Mouse (Mus musculus) intestine, embryonic 16.5 days (tissue): Measurements from ENCODE around the gene Zfp609. TPM values are rescaled to one million over a fixed set of nuclear protein-coding genes. Genes with fewer than 3 reads are reported as not detected.
"Not testable (repeated sequence)": the region's sequence is repeated elsewhere in the genome, so short reads cannot be mapped to it uniquely, and the experiment has no call there.

ENCODE experiments used
- ATAC-seq: fragments of 200-750 bp; cut with Nextera tagmentation; 2 replicates; pipeline ENCODE4 v1.8.0; 2017; ENCODE audit warnings: moderate TSS enrichment, moderate library complexity
- H3K27ac ChIP-seq: fragments of 300-500 bp; sonication (generic); 2 replicates; pipeline ENCODE4 v1.5.1; 2014; ENCODE audit warnings: mild to moderate bottlenecking, low read length
- H3K27me3 ChIP-seq: fragments of 300-500 bp; sonication (generic); replicated peaks from 2 replicates; pipeline ENCODE4 v1.6.1; 2014; ENCODE audit warnings: low read length, control low read depth, mixed read lengths; ENCODE audit not compliant: control insufficient read depth, insufficient read depth
- H3K36me3 ChIP-seq: fragments of 300-500 bp; sonication (generic); 2 replicates; pipeline ENCODE4 v1.6.1; 2014; ENCODE audit warnings: low read length, control low read depth; ENCODE audit not compliant: control insufficient read depth, insufficient read depth
- H3K4me1 ChIP-seq: fragments of 300-500 bp; sonication (generic); 2 replicates; pipeline ENCODE4 v1.6.1; 2014; ENCODE audit warnings: low read length, control low read depth, mixed read lengths; ENCODE audit not compliant: control insufficient read depth, insufficient read depth
- H3K4me2 ChIP-seq: fragments of 300-500 bp; sonication (generic); 2 replicates; pipeline ENCODE4 v1.6.1; 2014; ENCODE audit warnings: low read depth, low read length, control low read depth
- H3K4me3 ChIP-seq: fragments of 300-500 bp; sonication (generic); 2 replicates; pipeline ENCODE4 v1.5.1; 2014; ENCODE audit warnings: mild to moderate bottlenecking, low read length
- H3K9ac ChIP-seq: fragments of 300-500 bp; sonication (generic); 2 replicates; pipeline ENCODE4 v1.6.1; 2014; ENCODE audit warnings: low read depth, low read length
- H3K9me3 ChIP-seq: fragments of 300-500 bp; sonication (generic); 2 replicates; pipeline ENCODE4 v1.6.1; 2016; ENCODE audit warnings: low read length, control low read depth; ENCODE audit not compliant: control insufficient read depth
- WGBS: fragments of 180-500 bp; shearing (Covaris S2); extraction: QIAGEN DNeasy Blood & Tissue Kit; methylation state at CpG from one replicate; pipeline ENCODE4 v1.1.7; 2014; 5-methylcytosine and 5-hydroxymethylcytosine counted together
- polyA plus RNA-seq: library from polyadenylated mRNA; unstranded; fragments of >200 nt; fragmentation: Nextera tagmentation; extraction: Ambion mirVana; gene quantifications from 2 replicates; pipeline ENCODE4 v1.2.1, GENCODE M21; 2015

The Zfp609 gene
- polyA plus RNA-seq, 1 experiment from 2014 or later, result 4.2 TPM

DNA sequence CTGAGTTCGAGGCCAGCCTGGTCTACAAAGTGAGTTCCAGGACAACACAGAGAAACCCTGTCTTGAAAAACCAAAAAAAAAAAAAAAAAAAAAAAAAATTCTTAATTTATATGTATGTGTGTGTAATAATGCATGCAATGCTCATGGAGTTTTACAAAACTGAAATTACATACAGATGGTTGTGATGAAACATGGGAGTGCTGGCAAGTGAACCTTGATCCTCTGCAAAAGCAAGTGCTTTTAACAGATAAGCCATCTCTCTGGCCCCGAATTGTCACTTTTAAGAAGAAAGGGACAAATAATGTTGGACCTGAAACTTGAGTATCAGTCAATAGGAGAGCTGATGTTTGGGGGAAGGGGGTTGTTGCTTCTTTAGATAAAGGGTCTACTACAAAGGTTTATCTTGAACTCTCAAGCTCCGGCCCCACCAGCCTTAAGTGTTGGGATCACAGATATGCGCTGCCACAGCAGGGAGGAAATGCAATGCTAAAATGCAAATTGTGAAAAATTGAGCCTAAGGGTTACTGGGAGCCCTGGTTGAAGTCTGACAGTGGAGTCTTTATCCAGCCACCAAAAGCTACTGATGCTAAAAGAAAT is 41.5 kb downstream of the Zfp609 start:
- H3K4me3 ChIP-seq, result no peak overlapping the region
- peak overlapping the region; percentile 73 for H3K27ac ChIP-seq
- peaks cover 11% of the 10 kb centered on the region for H3K4me1 ChIP-seq
- H3K27me3 ChIP-seq, result no peaks in the 10 kb centered on the region
- H3K36me3 ChIP-seq, result no peaks in the 10 kb centered on the region
- peak; percentile 47; the same call in 1 of the 2 replicates for ATAC-seq
- H3K9ac ChIP-seq, result no peak overlapping the region
- H3K9me3 ChIP-seq, result no peaks in the 10 kb centered on the region
- 70% methylated on average over 4 of the region's 4 CpGs for WGBS
- H3K4me2 ChIP-seq, result 0 out of 2 replicates have a peak overlapping the region, but pooled peaks have one; percentile 19

DNA sequence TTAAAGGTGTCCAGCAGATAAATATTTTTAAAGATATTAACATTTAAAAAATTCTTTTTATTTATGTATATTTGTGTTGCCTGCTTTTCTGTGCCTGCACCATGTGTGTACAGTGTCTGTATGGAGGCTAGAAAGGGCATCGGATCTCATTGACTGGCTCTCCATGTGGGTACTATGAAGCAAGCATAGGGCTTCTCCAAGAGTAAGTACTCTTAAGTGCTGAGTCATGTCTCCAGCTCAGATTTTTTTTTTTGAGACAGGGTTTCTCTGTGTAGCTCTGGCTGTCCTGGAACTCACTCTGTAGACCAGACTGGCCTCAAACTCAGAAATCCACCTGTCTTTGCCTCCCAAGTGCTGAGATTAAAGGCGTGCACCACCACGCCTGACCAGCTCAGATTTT is 47.7 kb downstream of the Zfp609 start:
- not testable (repeated sequence) for H3K36me3 ChIP-seq, ATAC-seq, H3K4me3 ChIP-seq, H3K27me3 ChIP-seq, H3K27ac ChIP-seq, H3K9me3 ChIP-seq, H3K9ac ChIP-seq, H3K4me2 ChIP-seq
- WGBS, result 93% methylated on average over 3 of the region's 3 CpGs
- H3K4me1 ChIP-seq, result peaks cover 15% of the 10 kb centered on the region

DNA sequence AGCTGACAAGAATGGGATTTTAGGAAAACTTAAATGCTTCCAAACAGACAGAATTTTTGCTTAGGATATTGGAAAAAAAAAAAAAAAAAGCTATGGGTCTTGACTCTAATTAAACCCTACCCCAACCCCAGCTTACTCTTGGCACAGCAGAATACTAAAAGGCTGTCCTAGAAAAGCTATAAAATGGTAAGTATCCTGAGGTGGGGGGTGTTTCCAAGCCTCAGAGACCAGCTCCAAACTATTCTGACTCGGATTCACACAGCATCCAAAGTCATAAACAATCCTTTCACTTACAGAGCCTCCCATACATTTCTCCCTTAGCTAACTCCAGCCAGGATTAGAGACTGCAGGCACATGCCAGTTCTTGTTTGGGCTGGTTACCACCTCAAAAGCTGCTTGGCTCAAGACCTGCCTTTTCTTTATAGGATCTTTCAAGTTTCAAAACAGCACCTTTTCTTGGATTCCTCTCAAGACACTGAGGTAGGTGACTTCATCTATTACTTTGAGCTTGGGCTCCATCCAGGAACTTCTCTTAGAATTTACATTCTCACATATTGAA is 50.4 kb downstream of the Zfp609 start:
- 0 out of 2 replicates have a peak overlapping the region, but pooled peaks have one; percentile 1 for H3K27ac ChIP-seq
- no peak for ATAC-seq
- no peak overlapping the region for H3K9ac ChIP-seq
- H3K4me2 ChIP-seq, result no peak overlapping the region
- H3K36me3 ChIP-seq, result no peaks in the 10 kb centered on the region
- no peaks in the 10 kb centered on the region for H3K27me3 ChIP-seq
- H3K4me3 ChIP-seq, result no peak overlapping the region
- H3K9me3 ChIP-seq, result no peaks in the 10 kb centered on the region
- WGBS, result 0% methylated on average over 1 of the region's 1 CpGs
- H3K4me1 ChIP-seq, result peaks cover 15% of the 10 kb centered on the region

DNA sequence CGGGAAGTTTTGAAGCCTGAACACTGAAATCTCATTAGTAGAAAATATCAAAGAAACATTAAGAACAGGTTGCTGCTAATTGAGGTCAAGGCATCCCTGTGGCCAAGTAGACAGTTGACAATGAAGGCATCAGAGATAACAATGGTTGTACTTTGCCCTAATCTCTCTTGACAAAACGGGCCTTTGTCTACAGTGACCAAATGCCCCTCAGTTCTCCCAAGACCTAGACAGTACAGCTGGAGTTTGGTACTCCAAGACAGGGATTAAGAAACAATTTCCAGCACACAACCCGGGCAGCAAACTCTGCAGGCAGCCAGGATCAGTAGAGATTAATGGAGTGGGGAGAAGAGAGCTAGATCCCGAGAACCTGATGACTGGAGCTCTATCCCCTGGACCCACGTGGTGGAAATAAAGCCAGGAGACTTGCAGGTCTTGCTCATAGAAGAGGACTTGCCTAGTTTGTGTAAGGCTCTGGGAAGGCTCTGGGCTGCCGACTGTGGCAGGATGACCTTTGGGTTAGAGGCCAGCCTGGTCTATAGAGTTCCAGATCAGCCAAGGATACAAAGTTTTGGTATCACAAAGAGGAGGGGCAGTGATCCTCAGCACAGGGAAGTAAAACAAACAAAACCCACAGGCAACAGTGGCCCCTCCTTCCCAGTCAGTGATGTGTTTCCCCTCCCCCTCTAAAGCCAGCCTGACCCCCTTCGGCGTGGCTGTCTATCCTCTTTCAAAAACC is 51.1 kb downstream of the Zfp609 start:
- no peak overlapping the region for H3K4me3 ChIP-seq
- peaks cover 17% of the 10 kb centered on the region for H3K4me1 ChIP-seq
- no peaks in the 10 kb centered on the region for H3K27me3 ChIP-seq
- H3K9me3 ChIP-seq, result no peaks in the 10 kb centered on the region
- peak overlapping the region; percentile 30 for H3K27ac ChIP-seq
- no peaks in the 10 kb centered on the region for H3K36me3 ChIP-seq
- ATAC-seq, result peak; percentile 73
- H3K4me2 ChIP-seq, result no peak overlapping the region
- H3K9ac ChIP-seq, result no peak overlapping the region
- WGBS, result 21% methylated on average over 8 of the region's 8 CpGs

DNA sequence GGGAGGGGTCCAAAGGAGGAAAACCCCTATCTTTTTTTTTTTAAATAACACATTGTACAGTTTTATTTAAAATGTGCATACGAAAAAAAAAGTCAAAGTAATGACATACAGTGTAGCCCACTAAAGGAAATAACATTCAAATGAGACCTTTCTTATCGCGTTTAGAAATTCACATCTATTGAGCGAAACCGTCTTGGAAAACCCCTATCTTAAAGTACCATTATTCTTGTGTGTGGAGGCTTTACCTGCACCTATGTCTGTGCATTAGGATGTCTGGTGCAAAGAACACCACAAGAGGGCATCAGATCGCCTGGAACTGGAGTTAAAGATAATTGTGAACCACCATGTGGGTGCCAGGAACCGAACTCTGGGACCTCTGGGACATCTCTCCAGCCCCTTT is 53.6 kb downstream of the Zfp609 start:
- ATAC-seq, result no peak
- 97% methylated on average over 7 of the region's 7 CpGs for WGBS
- no peak overlapping the region for H3K9ac ChIP-seq
- H3K4me1 ChIP-seq, result peaks cover 17% of the 10 kb centered on the region
- no peak overlapping the region for H3K27ac ChIP-seq
- H3K27me3 ChIP-seq, result no peaks in the 10 kb centered on the region
- no peaks in the 10 kb centered on the region for H3K36me3 ChIP-seq
- H3K9me3 ChIP-seq, result no peaks in the 10 kb centered on the region
- H3K4me2 ChIP-seq, result no peak overlapping the region
- no peak overlapping the region for H3K4me3 ChIP-seq

DNA sequence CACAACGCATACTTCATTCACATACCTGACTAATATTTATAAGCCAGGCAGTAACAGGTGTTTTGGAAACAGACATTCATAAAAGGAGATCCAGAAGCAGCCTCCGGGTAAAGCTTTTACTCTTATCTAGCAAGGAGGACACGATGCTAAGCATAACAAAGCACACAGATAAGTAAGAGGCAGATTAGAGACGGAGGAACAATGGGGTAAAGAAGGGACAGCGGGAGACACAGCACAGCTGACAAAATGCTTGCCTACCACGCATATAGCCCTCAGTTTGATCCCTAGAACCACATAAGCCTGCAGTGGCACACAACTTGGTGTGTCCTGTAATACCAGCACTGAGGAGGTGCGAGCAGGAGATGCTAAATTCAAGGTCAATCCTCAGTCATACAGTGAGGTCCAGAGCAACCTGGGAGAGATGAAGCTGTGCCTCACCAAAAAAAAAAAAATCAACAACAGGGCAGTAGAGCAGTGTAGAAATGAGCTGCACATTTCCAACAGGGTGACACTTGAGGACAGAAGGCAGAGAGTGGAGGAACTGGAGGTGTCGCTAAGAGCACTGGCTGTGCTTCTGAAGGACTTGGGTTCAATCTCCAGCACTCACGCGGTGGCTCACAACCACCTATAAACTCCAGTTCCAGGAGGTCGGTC is 56.2 kb downstream of the Zfp609 start:
- Histone ChIP-seq H3K27ac (no peak overlapping the region), H3K4me2 (no peak overlapping the region), H3K27me3 (no peaks in the 10 kb centered on the region), H3K9ac (no peak overlapping the region), H3K36me3 (no peaks in the 10 kb centered on the region), H3K9me3 (no peaks in the 10 kb centered on the region), H3K4me3 (no peak overlapping the region), H3K4me1 (peaks cover 5% of the 10 kb centered on the region)
- 40% methylated on average over 11 of the region's 11 CpGs for WGBS
- ATAC-seq, result no peak

DNA sequence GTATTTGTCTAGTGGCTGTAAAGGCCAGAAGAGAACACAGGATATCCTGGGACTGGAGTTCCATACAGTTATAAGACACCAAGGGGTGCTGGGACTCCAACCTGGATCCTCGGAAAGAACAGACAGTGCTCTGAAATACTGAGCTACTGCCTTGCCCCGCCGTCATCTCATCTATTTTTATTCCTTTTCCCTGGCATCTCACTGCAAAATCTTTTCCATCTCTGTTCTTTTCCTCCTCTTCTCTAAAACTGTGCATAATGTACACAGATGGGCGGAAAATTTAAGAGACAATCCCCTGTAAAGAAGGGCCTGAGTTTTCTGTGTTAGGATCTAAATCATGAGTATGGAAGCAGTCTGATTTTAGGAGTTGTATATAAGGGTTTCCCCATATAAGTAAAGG is 64.6 kb downstream of the Zfp609 start:
- H3K36me3 ChIP-seq, result no peaks in the 10 kb centered on the region
- H3K4me2 ChIP-seq, result no peak overlapping the region
- H3K4me1 ChIP-seq, result no peaks in the 10 kb centered on the region
- H3K27ac ChIP-seq, result no peak overlapping the region
- WGBS, result 92% methylated on average over 4 of the region's 4 CpGs
- no peak overlapping the region for H3K4me3 ChIP-seq
- no peaks in the 10 kb centered on the region for H3K9me3 ChIP-seq
- H3K9ac ChIP-seq, result no peak overlapping the region
- ATAC-seq, result no peak
- H3K27me3 ChIP-seq, result no peaks in the 10 kb centered on the region

DNA sequence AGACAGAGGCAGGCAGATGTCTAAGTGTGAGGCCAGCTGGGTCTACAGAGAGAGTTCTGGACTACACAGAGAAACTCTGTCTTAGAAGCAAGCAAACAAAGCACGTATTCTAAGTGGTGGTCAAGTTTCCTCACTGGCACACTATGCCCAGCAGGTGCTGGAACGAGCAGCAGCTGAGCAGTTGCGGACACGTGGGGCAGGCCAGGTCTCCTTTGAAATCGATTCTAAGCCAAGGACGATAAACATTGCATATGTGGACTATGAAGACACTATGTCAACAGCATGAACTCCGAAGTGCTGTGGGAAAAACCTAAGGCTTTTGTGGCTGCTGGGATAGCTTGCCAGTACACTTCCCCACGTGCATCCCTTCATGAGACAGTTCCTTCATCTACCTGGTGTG is 67.4 kb downstream of the Zfp609 start:
- no peak for ATAC-seq
- Histone ChIP-seq H3K27ac (no peak overlapping the region), H3K4me1 (no peaks in the 10 kb centered on the region), H3K9ac (no peak overlapping the region), H3K4me2 (no peak overlapping the region), H3K27me3 (no peaks in the 10 kb centered on the region), H3K9me3 (no peaks in the 10 kb centered on the region), H3K4me3 (no peak overlapping the region), H3K36me3 (no peaks in the 10 kb centered on the region)
- WGBS, result 68% methylated on average over 8 of the region's 8 CpGs

DNA sequence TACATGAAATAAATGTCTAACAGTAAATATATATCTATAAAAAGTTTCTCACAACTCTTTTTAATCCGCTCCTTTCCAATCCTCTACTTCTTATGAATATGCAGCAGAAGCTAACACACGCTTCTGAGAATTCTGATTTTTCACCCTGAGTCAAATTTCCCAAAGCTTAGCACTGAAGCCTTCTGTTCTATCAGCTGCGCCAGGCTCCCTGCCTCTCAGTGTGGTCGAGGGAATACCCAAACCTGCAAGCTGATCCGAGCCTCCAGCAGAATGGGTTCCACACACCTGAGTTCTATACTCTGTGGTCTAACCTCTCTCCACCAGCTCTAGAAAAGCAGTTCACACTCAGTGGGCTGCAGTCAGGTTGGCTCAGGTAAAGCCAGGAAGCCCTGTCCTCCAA is 68.1 kb downstream of the Zfp609 start:
- 93% methylated on average over 5 of the region's 5 CpGs for WGBS
- no peaks in the 10 kb centered on the region for H3K27me3 ChIP-seq
- H3K4me3 ChIP-seq, result no peak overlapping the region
- no peak overlapping the region for H3K9ac ChIP-seq
- H3K36me3 ChIP-seq, result no peaks in the 10 kb centered on the region
- no peaks in the 10 kb centered on the region for H3K4me1 ChIP-seq
- no peak overlapping the region for H3K27ac ChIP-seq
- no peak for ATAC-seq
- H3K9me3 ChIP-seq, result no peaks in the 10 kb centered on the region
- H3K4me2 ChIP-seq, result no peak overlapping the region
